Mouse (Mus musculus) spleen, adult 2 months (tissue): ENCODE measurements around the gene Fam71f2.

Experiments
- CTCF ChIP-seq: fragments of 200-500 bp; IDR thresholded peaks from 2 replicates; pipeline ENCODE4 v1.5.1; 2011; ENCODE audit warnings: mild to moderate bottlenecking, inconsistent platforms; ENCODE audit not compliant: insufficient read depth, insufficient read length, insufficient replicate concordance; ENCODE audit errors: extremely low read depth
- POLR2A ChIP-seq: fragments of 200-500 bp; IDR thresholded peaks from 2 replicates; pipeline ENCODE4 v1.6.1; 2011; ENCODE audit warnings: low read depth, low read length, inconsistent platforms

- no peak for TF ChIP-seq CTCF
- TF ChIP-seq POLR2A = no peak
Measured at GRCm38 (mm10) chr6:29287944-29288343, 8.6 kb downstream of the Fam71f2 start.
